Comparison of ENCODE assay signal across 8 mouse cellular contexts in the genomic region with DNA sequence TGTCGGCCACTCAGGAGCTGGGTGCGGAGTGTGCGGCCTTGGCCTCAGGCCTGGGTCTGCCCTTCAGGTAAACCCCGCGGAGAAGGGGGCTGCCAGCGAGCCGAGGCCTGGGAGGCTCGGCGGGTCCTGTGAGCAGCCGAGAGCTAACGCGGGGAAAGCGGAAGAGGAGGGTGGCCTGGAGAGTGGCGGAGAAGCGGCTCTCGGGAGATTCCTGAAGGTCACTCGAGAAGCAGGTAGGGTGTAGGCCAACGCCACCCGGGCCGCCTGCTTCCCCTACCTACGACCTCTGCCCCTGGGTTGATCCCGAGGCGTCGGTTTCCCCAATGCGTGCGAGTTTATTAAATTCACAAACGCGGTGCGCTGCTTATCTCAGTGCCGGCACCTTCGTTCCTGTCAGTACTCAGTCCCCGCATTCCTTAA. TPM values are rescaled to one million over a fixed set of nuclear protein-coding genes. Genes with fewer than 3 reads are reported as not detected.
A peak's percentile ranks its signal among the peaks of the same experiment; 100 is the strongest.
DNase-seq lines count a peak whose midpoint lies in the region; ATAC-seq and TF ChIP-seq lines count a peak whose summit lies in the region.

No protein-coding gene starts in this region.

- peaks cover 35% of the 10 kb centered on the region for H3K79me2 ChIP-seq in myocyte (ENCODE audit: control insufficient read depth, insufficient read depth)

- WGBS in kidney, embryonic 16.5 days: under 1% methylated on average over 32 of the region's 32 CpGs
- under 1% methylated on average over 32 of the region's 32 CpGs for WGBS in embryonic facial prominence, embryonic 10.5 days
- under 1% methylated on average over 32 of the region's 32 CpGs for WGBS in intestine, embryonic 15.5 days

- H3ac ChIP-seq in myocyte (ENCODE audit: control insufficient read depth, insufficient read length): peak overlapping the region; percentile 85

- peaks cover 21% of the 10 kb centered on the region for H3K4me1 ChIP-seq in kidney, embryonic 16.5 days (ENCODE audit: insufficient read depth, low read length)
- H3K4me1 ChIP-seq in embryonic facial prominence, embryonic 10.5 days: peaks cover 17% of the 10 kb centered on the region
- peaks cover 4% of the 10 kb centered on the region; the same call in 1 of the 2 replicates for H3K4me1 ChIP-seq in intestine, embryonic 15.5 days (replicated peaks)

- H3K27ac ChIP-seq in kidney, embryonic 16.5 days (ENCODE audit: low read length): peak overlapping the region; percentile 96
- H3K27ac ChIP-seq in embryonic facial prominence, embryonic 10.5 days (replicated peaks): peak overlapping the region; percentile 91
- peak overlapping the region; percentile 90 for H3K27ac ChIP-seq in intestine, embryonic 15.5 days

- no peaks in the 10 kb centered on the region for H3K27me3 ChIP-seq in kidney, embryonic 16.5 days (ENCODE audit: insufficient read depth, low read length)
- H3K27me3 ChIP-seq in embryonic facial prominence, embryonic 10.5 days (replicated peaks; ENCODE audit: low read depth, poor library complexity, severe bottlenecking): no peaks in the 10 kb centered on the region
- no peaks in the 10 kb centered on the region for H3K27me3 ChIP-seq in intestine, embryonic 15.5 days (replicated peaks)
- H3K27me3 ChIP-seq in myocyte (ENCODE audit: control insufficient read depth, insufficient read depth, insufficient read length): no peaks in the 10 kb centered on the region

- H3K9ac ChIP-seq in kidney, embryonic 16.5 days (replicated peaks; ENCODE audit: low read length): peak overlapping the region; percentile 96
- H3K9ac ChIP-seq in intestine, embryonic 15.5 days: peak overlapping the region; percentile 89

- H3K36me3 ChIP-seq in kidney, embryonic 16.5 days (ENCODE audit: insufficient read depth, low read length): peaks cover 20% of the 10 kb centered on the region
- peaks cover 33% of the 10 kb centered on the region for H3K36me3 ChIP-seq in embryonic facial prominence, embryonic 10.5 days (replicated peaks)
- peaks cover 16% of the 10 kb centered on the region; the same call in 1 of the 2 replicates for H3K36me3 ChIP-seq in intestine, embryonic 15.5 days
- H3K36me3 ChIP-seq in myocyte (ENCODE audit: control insufficient read depth, insufficient read depth): peaks cover 26% of the 10 kb centered on the region

- H3K9me3 ChIP-seq in kidney, embryonic 16.5 days (ENCODE audit: low read length): no peaks in the 10 kb centered on the region
- H3K9me3 ChIP-seq in embryonic facial prominence, embryonic 10.5 days: no peaks in the 10 kb centered on the region
- no peaks in the 10 kb centered on the region for H3K9me3 ChIP-seq in intestine, embryonic 15.5 days

- peak overlapping the region; percentile 95 for H3K4me3 ChIP-seq in kidney, embryonic 16.5 days (ENCODE audit: low read length)
- peak overlapping the region; percentile 78 for H3K4me3 ChIP-seq in embryonic facial prominence, embryonic 10.5 days
- H3K4me3 ChIP-seq in intestine, embryonic 15.5 days (replicated peaks): peak overlapping the region; percentile 70
- H3K4me3 ChIP-seq in myocyte: peak overlapping the region; percentile 98

- DNase-seq in kidney, adult 9 months: no peak
- no peak for DNase-seq in embryonic facial prominence, embryonic 10.5 days (ENCODE audit: low spot score)
- no peak for DNase-seq in natural killer cell, adult 2 months (ENCODE audit: low spot score in 2 of 2)
- no peak for DNase-seq in right cerebral cortex, postnatal 4 days
- DNase-seq in thymus, adult 18-20 months: no peak

- no peak for ATAC-seq in kidney, embryonic 16.5 days (ENCODE audit: low FRiP score, low TSS enrichment)
- ATAC-seq in intestine, embryonic 15.5 days: peak; percentile 89

- no peak for TF ChIP-seq POLR2A in myocyte (IDR thresholded peaks at IDR 0.05; ENCODE audit: insufficient read length, low read depth)

- H3K4me2 ChIP-seq in kidney, embryonic 16.5 days (replicated peaks; ENCODE audit: low read depth, low read length): peak overlapping the region; percentile 84
- peak overlapping the region; percentile 67 for H3K4me2 ChIP-seq in intestine, embryonic 15.5 days (replicated peaks)
- peak overlapping the region; percentile 86 for H3K4me2 ChIP-seq in myocyte (ENCODE audit: low read depth)

TF ChIP-seq in myocyte, 11 proteins besides CTCF, POLR2A, EP300 and RAD21:
- no peak for TF ChIP-seq MYOG (IDR thresholded peaks at IDR 0.05; ENCODE audit: control insufficient read depth in 1 of 3, insufficient read depth in 1 of 3, insufficient read length in 2 of 3, low read depth in 2 of 3)
- no peak for TF ChIP-seq TCF3 (IDR thresholded peaks at IDR 0.05; ENCODE audit: insufficient read length, low read depth)
- TF ChIP-seq MYOD1 (IDR thresholded peaks at IDR 0.05; ENCODE audit: control insufficient read depth in 1 of 3, insufficient read length in 2 of 3, low read depth in 2 of 3): no peak
- TF ChIP-seq SRF (IDR thresholded peaks at IDR 0.05; ENCODE audit: control insufficient read depth, insufficient read length, low read depth): no peak
- no peak for TF ChIP-seq CEBPB (IDR thresholded peaks at IDR 0.05; ENCODE audit: insufficient read depth, poor library complexity, severe bottlenecking)
- TF ChIP-seq E2F4 (IDR thresholded peaks at IDR 0.05; ENCODE audit: insufficient read depth): no peak
- TF ChIP-seq TCF12 (IDR thresholded peaks at IDR 0.05; ENCODE audit: insufficient read depth, poor library complexity, severe bottlenecking): no peak
- no peak for TF ChIP-seq POLR2AphosphoS2 (IDR thresholded peaks at IDR 0.05; ENCODE audit: insufficient read length, low read depth)
- no peak for TF ChIP-seq REST (IDR thresholded peaks at IDR 0.05; ENCODE audit: insufficient read depth, insufficient read length)
TF ChIP-seq in myocyte: peak in this region for 0.

RNA-seq across cellular contexts. Expression of gene Uqcrc2, which starts 0.4 kb away (rescaled TPM):
- polyA plus RNA-seq in kidney, embryonic 16.5 days (2015; fragmentation: Nextera tagmentation; extraction: Ambion mirVana): 261 and 273 TPM in 2 replicates
- polyA plus RNA-seq in embryonic facial prominence, embryonic 10.5 days (2016; fragmentation: Nextera tagmentation; extraction: Ambion mirVana): 175 and 186 TPM in 2 replicates
- 295 and 299 TPM in 2 replicates for polyA plus RNA-seq in intestine, embryonic 15.5 days (2015; fragmentation: Nextera tagmentation; extraction: Ambion mirVana)
- polyA plus RNA-seq in myocyte (2012; fragmentation: generic; extraction: Trizol): 142 TPM

RNA-seq across cellular contexts. Expression of gene Pdzd9, which starts 34.8 kb away (rescaled TPM):
- polyA plus RNA-seq in kidney, embryonic 16.5 days (2015; fragmentation: Nextera tagmentation; extraction: Ambion mirVana): 0.49 and 0.51 TPM in 2 replicates
- 0.30 and 0.36 TPM in 2 replicates for polyA plus RNA-seq in embryonic facial prominence, embryonic 10.5 days (2016; fragmentation: Nextera tagmentation; extraction: Ambion mirVana)
- polyA plus RNA-seq in intestine, embryonic 15.5 days (2015; fragmentation: Nextera tagmentation; extraction: Ambion mirVana): 0.35 and 0.39 TPM in 2 replicates
- polyA plus RNA-seq in myocyte (2012; fragmentation: generic; extraction: Trizol): 0.16 TPM

RNA-seq across cellular contexts. Expression of gene Mosmo, which starts 42.0 kb away (rescaled TPM):
- 8.2 and 10.1 TPM in 2 replicates for polyA plus RNA-seq in kidney, embryonic 16.5 days (2015; fragmentation: Nextera tagmentation; extraction: Ambion mirVana)
- 13.3 and 15.1 TPM in 2 replicates for polyA plus RNA-seq in embryonic facial prominence, embryonic 10.5 days (2016; fragmentation: Nextera tagmentation; extraction: Ambion mirVana)
- polyA plus RNA-seq in intestine, embryonic 15.5 days (2015; fragmentation: Nextera tagmentation; extraction: Ambion mirVana): 10.4 and 11.0 TPM in 2 replicates
- polyA plus RNA-seq in myocyte (2012; fragmentation: generic; extraction: Trizol): 23.3 TPM
